Mouse (Mus musculus): ENCODE results near the gene Rsf1.

GRCm38 (mm10) chr7:97723646-97724538 lies 144.2 kb downstream of the Rsf1 start:
- TF ChIP-seq POLR2A (IDR thresholded peaks at IDR 0.05; ENCODE audit: borderline replicate concordance, extremely low read depth, insufficient read depth, insufficient read length, poor library complexity, severe bottlenecking): no peak
- no peak for TF ChIP-seq CTCF (IDR thresholded peaks at IDR 0.05; ENCODE audit: borderline replicate concordance, extremely low read depth, insufficient read depth, insufficient read length)
